Comparison of ENCODE assay signal across 8 mouse cellular contexts in the genomic region with DNA sequence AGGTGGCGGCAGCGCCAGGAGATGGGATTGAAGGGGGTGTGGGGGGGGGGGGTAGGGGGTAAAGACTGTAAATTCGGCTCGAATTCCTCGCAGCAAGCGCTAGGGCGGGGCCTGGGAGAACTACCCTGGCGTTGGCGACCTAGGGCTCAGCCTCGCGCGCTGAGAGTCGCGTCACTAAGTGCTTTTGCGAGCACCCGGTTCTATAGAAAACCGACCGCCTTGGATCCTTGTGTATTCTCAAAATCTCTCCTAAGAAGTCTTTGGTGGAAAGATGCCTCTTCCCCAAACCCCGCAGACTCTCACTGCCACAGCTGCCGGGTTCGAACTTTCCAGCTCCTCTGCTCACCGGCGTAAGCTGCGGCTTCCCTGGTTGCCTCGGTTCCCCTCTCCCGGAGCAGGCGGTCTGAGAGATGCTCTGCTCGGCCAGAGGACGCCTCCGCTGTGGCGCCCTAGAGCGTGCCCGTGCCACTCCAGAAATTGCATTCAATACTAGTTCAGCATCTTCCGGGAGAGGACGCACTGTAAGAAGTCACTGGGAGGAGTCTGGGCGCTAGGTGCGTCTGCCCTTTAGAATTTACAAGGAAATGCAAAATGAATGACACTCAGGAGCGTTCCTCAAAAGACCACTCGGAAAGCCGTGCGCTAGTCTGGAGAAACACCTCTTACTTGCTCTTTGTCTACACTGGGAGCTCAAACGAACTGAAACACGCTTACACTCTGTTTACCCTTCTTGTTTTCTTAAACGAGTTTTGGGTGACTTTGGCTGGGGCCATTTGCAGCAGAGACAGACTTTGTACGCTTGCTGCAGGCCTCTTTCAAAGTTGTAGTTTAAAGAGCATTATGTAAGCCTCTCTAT. TPM values are rescaled to one million over a fixed set of nuclear protein-coding genes. Genes with fewer than 3 reads are reported as not detected.
A peak's percentile ranks its signal among the peaks of the same experiment; 100 is the strongest.
DNase-seq lines count a peak whose midpoint lies in the region; ATAC-seq and TF ChIP-seq lines count a peak whose summit lies in the region.

No protein-coding gene starts in this region.

- H3K27ac ChIP-seq in layer of hippocampus, adult 2 months: peak overlapping the region; percentile 88
- H3K27ac ChIP-seq in hindbrain, embryonic 10.5 days: peak overlapping the region; percentile 99

- peaks cover 50% of the 10 kb centered on the region for H3K27me3 ChIP-seq in hindbrain, embryonic 10.5 days (ENCODE audit: insufficient read depth, poor library complexity, severe bottlenecking)

- peaks cover 61% of the 10 kb centered on the region for H3K4me1 ChIP-seq in hindbrain, embryonic 10.5 days (replicated peaks)

- no peak for TF ChIP-seq CTCF in layer of hippocampus, adult 2 months (conservative IDR thresholded peaks at IDR 0.05)

- ATAC-seq in megakaryocyte-erythroid progenitor cell, adult 5-6 weeks (replicated peaks; ENCODE audit: low FRiP score, low TSS enrichment, poor library complexity, severe bottlenecking): no peak

- DNase-seq in layer of hippocampus, adult 2 months (ENCODE audit: low spot score in 2 of 2): no peak
- DNase-seq in layer of hippocampus, adult 9-10 months (ENCODE audit: low spot score): no peak
- peak; percentile 79 for DNase-seq in embryo, embryonic 11 days
- peak; percentile 76 for DNase-seq in hindbrain, embryonic 10.5 days (ENCODE audit: low spot score)
- peak; percentile 54 for DNase-seq in mesoderm, embryonic 11.5 days (ENCODE audit: low read depth, low spot score)
- no peak for DNase-seq in c-Kit-positive CD71-positive TER-119-positive erythroid progenitor cells, embryonic 14.5 days (ENCODE audit: low spot score)
- no peak for DNase-seq in urinary bladder, postnatal 36 days (ENCODE audit: low spot score in 2 of 2)

- under 1% methylated on average over 45 of the region's 45 CpGs for WGBS in hindbrain, embryonic 10.5 days

- no peaks in the 10 kb centered on the region for H3K9me3 ChIP-seq in hindbrain, embryonic 10.5 days

- H3K4me3 ChIP-seq in layer of hippocampus, adult 2 months: peak overlapping the region; percentile 51
- peak overlapping the region; percentile 82 for H3K4me3 ChIP-seq in hindbrain, embryonic 10.5 days

- no peaks in the 10 kb centered on the region for H3K36me3 ChIP-seq in hindbrain, embryonic 10.5 days

RNA-seq across cellular contexts. Expression of a gene that starts 10.2 kb away (rescaled TPM):
- 1 to 10 TPM; 9.6 to 10.0 TPM for total RNA-seq in layer of hippocampus, adult 2 months (2021)
- 44.0 and 45.4 TPM in 2 replicates for polyA plus RNA-seq in hindbrain, embryonic 10.5 days (2016; fragmentation: Nextera tagmentation; extraction: Ambion mirVana)
- total RNA-seq in megakaryocyte-erythroid progenitor cell, adult 5-6 weeks (2014; fragmentation: Nextera tagmentation): not detected in 2 replicates
- total RNA-seq in megakaryocyte-erythroid progenitor cell, adult 5-6 weeks (2017): not detected in 2 replicates

Comparison
In these comparisons a context has a peak if more than half of its experiments do, and no peak if none do; other contexts are left out.
1. DNase-seq: peak in embryo, embryonic 11 days (single experiment), hindbrain, embryonic 10.5 days (single experiment) and mesoderm, embryonic 11.5 days (single experiment); none in layer of hippocampus, adult 2 months (0 of 2), layer of hippocampus, adult 9-10 months (single experiment), c-Kit-positive CD71-positive TER-119-positive erythroid progenitor cells, embryonic 14.5 days (single experiment) and urinary bladder, postnatal 36 days (0 of 2).
2. RNA of a gene that starts 10.2 kb away (total RNA-seq): 9.6 to 10.0 TPM in layer of hippocampus, adult 2 months; not detected in megakaryocyte-erythroid progenitor cell, adult 5-6 weeks; every median in the first group is over 10 times any median in the second.